Mouse (Mus musculus) lung, postnatal 14 days (tissue): ENCODE data around the gene Gpc1.

Experiments used
- DNase-seq: peaks from one replicate; pipeline ENCODE4 v3.0.0; 2021

Gpc1 gene

GRCm38 (mm10) chr1:92880101-92880500 is 48.7 kb downstream of the Gpc1 start:
- DNase-seq = no peak

- no peak for DNase-seq
Observed at GRCm38 (mm10) chr1:92881982-92882381, 50.5 kb downstream of the Gpc1 start.

GRCm38 (mm10) chr1:92888901-92889655 is 57.6 kb downstream of the Gpc1 start:
- DNase-seq = no peak

- no peak for DNase-seq
Observed at GRCm38 (mm10) chr1:92892791-92893190, 61.3 kb downstream of the Gpc1 start.

- no peak for DNase-seq
Observed at GRCm38 (mm10) chr1:92893896-92894295, 62.5 kb downstream of the Gpc1 start.

GRCm38 (mm10) chr1:92895089-92895488 is 63.6 kb downstream of the Gpc1 start:
- peak; percentile 69 for DNase-seq

- peak; percentile 55 for DNase-seq
Observed at GRCm38 (mm10) chr1:92902786-92903185, 71.3 kb downstream of the Gpc1 start, which contains the start of gene Ankmy1. Gene Ankmy1 (minus strand): TSS chr1:92902906.

GRCm38 (mm10) chr1:92903627-92904026 is 72.2 kb downstream of the Gpc1 start:
- DNase-seq = no peak

GRCm38 (mm10) chr1:92905703-92906310 is 74.4 kb downstream of the Gpc1 start:
- DNase-seq = no peak

- DNase-seq = peak; percentile 90
Observed at GRCm38 (mm10) chr1:92906779-92907631, 75.6 kb downstream of the Gpc1 start, which contains the start of gene Dusp28. Gene Dusp28 (plus strand): TSS chr1:92906981.

GRCm38 (mm10) chr1:92907632-92908360 is 76.4 kb downstream of the Gpc1 start:
- DNase-seq = no peak

- DNase-seq = no peak
Observed at GRCm38 (mm10) chr1:92908664-92909063, 77.2 kb downstream of the Gpc1 start.

- DNase-seq = no peak
Observed at GRCm38 (mm10) chr1:92909068-92909467, 77.6 kb downstream of the Gpc1 start.
